Mouse (Mus musculus) cortical plate, adult 2 months (tissue): ENCODE results near the gene Ercc8. TPM values are rescaled to one million over a fixed set of nuclear protein-coding genes. Genes with fewer than 3 reads are reported as not detected.

Source experiments
- H3K27ac ChIP-seq: fragments of 200-500 bp; 2 replicates; pipeline ENCODE4 v1.5.1; 2012; ENCODE audit warnings: low read length, control low read depth, inconsistent platforms; ENCODE audit not compliant: insufficient read depth
- H3K4me1 ChIP-seq: fragments of 200-500 bp; 2 replicates; pipeline ENCODE4 v1.6.1; 2011; ENCODE audit warnings: low read length; ENCODE audit not compliant: control insufficient read depth, insufficient read depth
- H3K4me3 ChIP-seq: fragments of 200-500 bp; 2 replicates; pipeline ENCODE4 v1.5.1; 2011; ENCODE audit warnings: mild to moderate bottlenecking, low read length, control low read depth; ENCODE audit not compliant: insufficient read depth
- CTCF ChIP-seq: fragments of 200-500 bp; IDR thresholded peaks from 2 replicates; pipeline ENCODE4 v1.5.1; 2011; ENCODE audit warnings: mild to moderate bottlenecking, control low read depth, low read length; ENCODE audit not compliant: insufficient read depth; ENCODE audit errors: extremely low read depth
- POLR2A ChIP-seq: fragments of 200-500 bp; IDR thresholded peaks from 2 replicates; pipeline ENCODE4 v1.6.1; 2011; ENCODE audit warnings: mild to moderate bottlenecking, low read length, control low read depth; ENCODE audit not compliant: insufficient read depth; ENCODE audit errors: extremely low read depth
- polyA plus RNA-seq: library from polyadenylated mRNA; depleted of rRNA; stranded (reverse); fragments of >200 nt; gene quantifications from 2 replicates; pipeline ENCODE4 v1.2.3, GENCODE M21; 2012

Gene Ercc8
- polyA plus RNA-seq, 1 experiment = 12.7 TPM

- no peak overlapping the region for H3K27ac ChIP-seq
- H3K4me3 ChIP-seq = no peak overlapping the region
- TF ChIP-seq POLR2A (no peak), CTCF (peak; percentile 33; the same call in 1 of the 2 replicates)
- 0 out of 2 replicates have a peak, but pooled peaks cover 3% of the 10 kb centered on the region for H3K4me1 ChIP-seq
Measured at GRCm38 (mm10) chr13:108152650-108153372, 5.7 kb upstream of the Ercc8 start.

- no peak for TF ChIP-seq POLR2A
- TF ChIP-seq CTCF = no peak
- Histone ChIP-seq H3K4me3 (no peak overlapping the region), H3K27ac (no peak overlapping the region), H3K4me1 (peaks cover 3% of the 10 kb centered on the region; the same call in 1 of the 2 replicates)
Measured at GRCm38 (mm10) chr13:108157156-108157555, 1.4 kb upstream of the Ercc8 start.

DNA sequence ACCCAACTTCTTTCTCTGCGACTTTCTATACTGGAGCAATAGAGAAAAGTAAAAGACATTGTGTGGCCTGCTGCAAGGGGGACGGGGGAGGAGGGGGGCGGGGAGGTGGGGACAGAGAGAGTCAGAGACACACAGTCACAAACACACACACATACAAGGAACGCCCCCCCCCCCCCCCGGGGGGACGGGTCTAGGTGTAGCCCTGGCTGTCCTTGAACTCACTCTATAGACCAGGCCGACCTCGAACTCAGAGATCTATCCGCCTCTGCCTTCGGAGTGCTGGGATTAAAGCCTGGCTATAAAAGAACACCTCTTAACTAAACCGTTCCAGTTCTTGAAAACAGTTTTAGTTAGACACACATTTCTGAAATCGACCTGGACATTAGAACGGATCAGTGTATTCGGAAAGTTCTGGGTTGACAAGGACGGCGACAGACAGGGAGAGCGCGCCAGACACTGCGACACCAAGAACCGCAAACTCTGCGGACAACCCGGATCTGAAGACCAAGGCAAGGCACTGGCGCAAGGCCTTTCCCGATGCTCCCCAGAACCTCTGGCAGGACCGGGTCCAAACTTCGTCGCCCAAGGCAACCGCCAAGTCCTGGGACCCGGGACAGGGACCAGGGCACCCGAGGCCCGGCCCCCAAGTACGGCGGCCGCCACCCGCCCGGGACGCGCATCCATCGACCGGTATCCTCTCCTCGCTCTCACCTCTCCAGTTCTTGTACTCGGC is 633 bp upstream of the Ercc8 start:
- H3K27ac ChIP-seq = no peak overlapping the region
- TF ChIP-seq POLR2A (no peak), CTCF (no peak)
- H3K4me3 ChIP-seq = peak overlapping the region; percentile 75
- H3K4me1 ChIP-seq = peaks cover 1% of the 10 kb centered on the region; the same call in 1 of the 2 replicates

DNA sequence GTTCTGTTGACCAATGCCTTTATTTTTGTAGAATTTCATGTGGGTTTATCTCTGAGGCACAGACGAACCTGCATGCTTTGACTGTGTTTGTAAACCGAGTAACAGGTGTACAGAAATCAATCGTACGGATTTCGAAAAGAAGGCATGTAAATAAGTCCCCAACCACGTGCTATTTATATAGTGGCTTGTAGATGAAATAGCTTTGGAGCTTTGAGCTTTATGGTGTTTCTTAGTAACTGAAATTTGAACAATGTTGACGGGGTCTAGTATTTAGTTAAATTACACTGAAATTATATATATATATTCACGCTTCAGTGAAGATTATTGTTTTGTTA is 677 bp downstream of the Ercc8 start:
- TF ChIP-seq POLR2A = no peak
- no peak for TF ChIP-seq CTCF
- Histone ChIP-seq H3K4me1 (peaks cover 1% of the 10 kb centered on the region; the same call in 1 of the 2 replicates), H3K4me3 (peak overlapping the region; percentile 75), H3K27ac (no peak overlapping the region)

DNA sequence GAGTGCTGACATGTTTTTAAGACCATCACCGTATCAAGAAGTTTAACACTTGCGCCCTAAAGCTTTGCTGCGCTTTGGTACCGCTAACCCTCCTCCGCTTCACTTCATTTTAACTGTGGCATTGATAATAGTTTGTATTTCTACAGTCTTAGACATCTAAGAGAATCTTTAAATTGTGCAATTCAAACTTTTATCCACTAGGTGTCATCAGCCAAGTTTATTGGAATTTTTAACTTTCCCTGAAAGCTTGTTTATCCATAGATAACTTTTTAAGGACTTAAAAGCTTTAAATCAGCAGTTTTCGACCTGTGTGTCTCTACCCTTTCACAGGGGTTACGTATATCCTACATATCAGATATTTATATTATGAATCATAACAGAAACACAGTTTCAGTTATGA is 1.4 kb downstream of the Ercc8 start:
- H3K4me3 ChIP-seq = peak overlapping the region; percentile 11; the same call in 1 of the 2 replicates
- TF ChIP-seq CTCF = no peak
- TF ChIP-seq POLR2A = no peak
- peaks cover 1% of the 10 kb centered on the region; the same call in 1 of the 2 replicates for H3K4me1 ChIP-seq
- no peak overlapping the region for H3K27ac ChIP-seq

DNA sequence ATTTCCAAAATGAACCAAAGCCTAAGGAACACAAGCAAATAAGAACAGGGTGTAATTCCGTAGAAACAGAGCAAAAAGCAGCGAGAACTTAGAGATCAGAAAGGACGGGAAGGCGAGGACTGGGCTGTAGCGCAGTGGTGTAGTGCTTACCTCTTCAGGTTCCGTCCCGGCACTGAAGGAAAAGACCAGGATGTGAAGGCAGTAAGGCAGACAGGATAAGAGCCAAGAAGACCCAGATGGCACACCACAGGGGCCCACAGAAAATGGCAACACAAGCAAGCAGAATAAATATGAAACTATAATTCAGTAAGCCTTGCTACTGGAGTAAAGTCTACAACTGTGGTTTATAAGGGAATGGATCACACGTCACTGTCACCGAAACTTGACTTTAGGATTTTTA is 5.4 kb downstream of the Ercc8 start:
- no peak overlapping the region for H3K4me3 ChIP-seq
- peaks cover 1% of the 10 kb centered on the region; the same call in 1 of the 2 replicates for H3K4me1 ChIP-seq
- no peak overlapping the region for H3K27ac ChIP-seq
- TF ChIP-seq CTCF (no peak), POLR2A (no peak)

GRCm38 (mm10) chr13:108164621-108165020 is 6.1 kb downstream of the Ercc8 start:
- TF ChIP-seq CTCF (no peak), POLR2A (no peak)
- no peak overlapping the region for H3K27ac ChIP-seq
- peaks cover under 1% of the 10 kb centered on the region; the same call in 1 of the 2 replicates for H3K4me1 ChIP-seq

DNA sequence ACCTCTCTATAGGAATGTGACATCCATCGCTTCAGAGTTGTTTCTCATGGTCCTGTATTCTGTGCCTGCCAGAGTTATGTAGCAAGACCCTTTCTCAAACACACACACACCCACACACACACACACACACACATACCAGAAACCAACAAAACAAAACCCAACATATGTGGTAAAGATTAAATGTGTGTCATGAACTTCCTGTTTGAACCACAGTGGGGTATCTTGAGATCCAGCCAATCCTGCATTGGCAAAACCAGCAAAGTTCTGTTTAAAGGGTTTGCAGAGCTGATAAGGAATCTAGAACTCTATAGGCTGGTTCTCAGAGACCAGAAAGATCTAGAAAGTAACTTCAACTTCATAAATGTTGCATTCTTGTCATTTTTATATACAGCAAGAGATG is 11.5 kb downstream of the Ercc8 start:
- no peaks in the 10 kb centered on the region for H3K4me1 ChIP-seq
- no peak overlapping the region for H3K4me3 ChIP-seq
- no peak overlapping the region for H3K27ac ChIP-seq
- TF ChIP-seq CTCF = no peak
- no peak for TF ChIP-seq POLR2A

More at GRCm38 (mm10) chr13:108164621-108165020, 6.1 kb downstream of the Ercc8 start:
- no peak overlapping the region for H3K4me3 ChIP-seq

GRCm38 (mm10) chr13:108170511-108170910 is 12.0 kb downstream of the Ercc8 start:
- no peak for TF ChIP-seq CTCF
- no peak for TF ChIP-seq POLR2A
- H3K4me3 ChIP-seq = no peak overlapping the region
- H3K27ac ChIP-seq = no peak overlapping the region
- H3K4me1 ChIP-seq = no peaks in the 10 kb centered on the region

DNA sequence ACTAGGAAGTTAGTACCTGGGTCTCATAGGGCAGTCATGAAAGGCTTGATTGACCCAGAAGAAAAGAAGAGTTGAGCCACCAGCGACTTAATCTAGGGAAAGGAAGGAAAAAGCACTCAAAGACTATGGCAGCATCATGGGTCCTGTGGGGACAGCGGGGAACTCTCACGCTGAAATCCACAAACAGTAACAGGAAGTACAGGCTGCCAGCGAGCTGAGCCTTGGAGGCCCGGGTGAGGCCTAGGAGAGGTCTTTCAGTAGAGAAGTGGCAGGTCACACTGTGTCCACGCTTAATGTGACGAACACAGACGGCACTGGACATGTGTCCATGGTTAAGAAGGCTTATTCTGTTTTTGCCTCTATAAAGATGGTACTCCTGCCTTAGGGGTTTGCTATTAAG is 21.1 kb downstream of the Ercc8 start:
- no peak for TF ChIP-seq CTCF
- TF ChIP-seq POLR2A = no peak
- no peaks in the 10 kb centered on the region for H3K4me1 ChIP-seq
- no peak overlapping the region for H3K27ac ChIP-seq
- H3K4me3 ChIP-seq = no peak overlapping the region
